ENCODE assay signal across 9 mouse cellular contexts in genomic region chr1:161999882-162000371, GRCm38 (mm10). TPM values are rescaled to one million over a fixed set of nuclear protein-coding genes. Genes with fewer than 3 reads are reported as not detected.
DNase-seq lines count a peak whose midpoint lies in the region; ATAC-seq and TF ChIP-seq lines count a peak whose summit lies in the region.
"Had no signal": no experiment of that assay in that cellular context is flagged by ENCODE, and none has a peak within 500 bp of the region (broad histone marks: within the 10 kb centered on the region; RNA-seq: fewer than 3 reads in every experiment).

No protein-coding gene starts in this region.

- H3K9me3 ChIP-seq in heart, embryonic 16.5 days (replicated peaks; ENCODE audit: control insufficient read depth, low read length): no peaks in the 10 kb centered on the region
- H3K9me3 ChIP-seq in liver, embryonic 14.5 days (ENCODE audit: control insufficient read depth, low read length): no peaks in the 10 kb centered on the region
- no peaks in the 10 kb centered on the region for H3K9me3 ChIP-seq in neural tube, embryonic 11.5 days (ENCODE audit: control insufficient read depth, low read length)

- ATAC-seq in heart, embryonic 16.5 days (replicated peaks; ENCODE audit: extremely low read depth, insufficient read depth, low FRiP score): no peak
- ATAC-seq in liver, embryonic 14.5 days (ENCODE audit: insufficient read depth): no peak
- ATAC-seq in neural tube, embryonic 11.5 days (ENCODE audit: insufficient read depth, low FRiP score, low TSS enrichment): peak; percentile 85

- H3K36me3 ChIP-seq in heart, embryonic 16.5 days (ENCODE audit: control insufficient read depth, insufficient read depth): no peaks in the 10 kb centered on the region
- no peaks in the 10 kb centered on the region for H3K36me3 ChIP-seq in liver, embryonic 14.5 days (replicated peaks; ENCODE audit: control insufficient read depth, insufficient read depth, low read depth)
- H3K36me3 ChIP-seq in neural tube, embryonic 11.5 days (ENCODE audit: control insufficient read depth, insufficient read depth, low read length): no peaks in the 10 kb centered on the region

- H3K27ac ChIP-seq in brown adipose tissue, adult 24 weeks (replicated peaks; ENCODE audit: low read depth, low read length): 0 out of 2 replicates have a peak overlapping the region, but pooled peaks have one; percentile 38
- H3K27ac ChIP-seq in heart, embryonic 16.5 days (ENCODE audit: low read length): peak overlapping the region; percentile 59
- H3K27ac ChIP-seq in liver, embryonic 14.5 days: no peak overlapping the region
- H3K27ac ChIP-seq in neural tube, embryonic 11.5 days (ENCODE audit: low read depth, low read length): peak overlapping the region; percentile 73

- no peak for TF ChIP-seq EP300 in liver, embryonic 14.5 days (IDR thresholded peaks at IDR 0.05; ENCODE audit: low read depth)

- DNase-seq in ES-CJ7 (ENCODE audit: low read depth, low spot score): peak; percentile 75
- DNase-seq in fibroblast of lung, adult 2 months (ENCODE audit: low read depth): peak; percentile 89
- DNase-seq in kidney, postnatal 36 days: peak; percentile 53 to 63
- DNase-seq in liver, embryonic 14.5 days (ENCODE audit: low read depth in 3 of 3, low spot score in 3 of 3): peak; percentile 30 to 49 (median 35)
- DNase-seq in neural tube, embryonic 11.5 days (ENCODE audit: low spot score): peak; percentile 72
- no peak for DNase-seq in urinary bladder, adult 2 months (ENCODE audit: low spot score)

- H3K4me2 ChIP-seq in heart, embryonic 16.5 days (ENCODE audit: low read depth, low read length): peak overlapping the region; percentile 60
- H3K4me2 ChIP-seq in liver, embryonic 14.5 days (ENCODE audit: low read depth): peak overlapping the region; percentile 16; the same call in 1 of the 2 replicates
- H3K4me2 ChIP-seq in neural tube, embryonic 11.5 days (ENCODE audit: low read depth): no peak overlapping the region

- 0 out of 2 replicates have a peak overlapping the region, but pooled peaks have one; percentile 28 for H3K4me3 ChIP-seq in brown adipose tissue, adult 24 weeks (ENCODE audit: insufficient read depth, low read depth, low read length)
- peak overlapping the region; percentile 27; the same call in 1 of the 2 replicates for H3K4me3 ChIP-seq in heart, embryonic 16.5 days (ENCODE audit: low read length)
- no peak overlapping the region for H3K4me3 ChIP-seq in liver, embryonic 14.5 days (ENCODE audit: insufficient read depth in 1 of 2, low read depth in 2 of 2, low read length in 2 of 2)
- H3K4me3 ChIP-seq in neural tube, embryonic 11.5 days (ENCODE audit: low read depth, low read length): no peak overlapping the region

- WGBS in heart, embryonic 16.5 days: 9% methylated on average over 4 of the region's 4 CpGs
- 11% methylated on average over 4 of the region's 4 CpGs for WGBS in liver, embryonic 14.5 days (ENCODE audit: insufficient replicate concordance)
- under 1% methylated on average over 4 of the region's 4 CpGs for WGBS in neural tube, embryonic 11.5 days

- no peaks in the 10 kb centered on the region; the same call in 1 of the 2 replicates for H3K4me1 ChIP-seq in brown adipose tissue, adult 24 weeks (ENCODE audit: control insufficient read depth, insufficient read depth, insufficient read length, low read length)
- H3K4me1 ChIP-seq in heart, embryonic 16.5 days (ENCODE audit: control insufficient read depth, insufficient read depth, low read length): peaks cover 21% of the 10 kb centered on the region
- peaks cover 0 to 10% of the 10 kb centered on the region in 2 experiments; a peak in 2 of 4 replicates for H3K4me1 ChIP-seq in liver, embryonic 14.5 days (replicated peaks; ENCODE audit: control insufficient read depth in 2 of 2, insufficient read depth in 2 of 2, low read length in 1 of 2)
- peaks cover 18% of the 10 kb centered on the region for H3K4me1 ChIP-seq in neural tube, embryonic 11.5 days (ENCODE audit: control insufficient read depth, insufficient read depth, low read length)

- peak overlapping the region; percentile 71 for H3K9ac ChIP-seq in heart, embryonic 16.5 days (ENCODE audit: low read length)
- no peak overlapping the region for H3K9ac ChIP-seq in liver, embryonic 14.5 days (replicated peaks)
- H3K9ac ChIP-seq in neural tube, embryonic 11.5 days (ENCODE audit: low read length): peak overlapping the region; percentile 27; the same call in 1 of the 2 replicates

- no peaks in the 10 kb centered on the region for H3K27me3 ChIP-seq in heart, embryonic 16.5 days (ENCODE audit: control insufficient read depth, insufficient read depth, low read length)
- H3K27me3 ChIP-seq in liver, embryonic 14.5 days (ENCODE audit: control insufficient read depth, insufficient read depth, low read length): no peaks in the 10 kb centered on the region
- H3K27me3 ChIP-seq in neural tube, embryonic 11.5 days (ENCODE audit: control insufficient read depth, insufficient read depth, low read length): no peaks in the 10 kb centered on the region

- TF ChIP-seq CTCF in liver, embryonic 14.5 days (IDR thresholded peaks at IDR 0.05; ENCODE audit: low read depth): peak; percentile 66

RNA-seq across cellular contexts. Expression of gene 4930558K02Rik, which starts 20.5 kb away (rescaled TPM):
- polyA plus RNA-seq in brown adipose tissue, adult 24 weeks (2012; ENCODE audit: insufficient read depth, insufficient read length, missing spikeins): not detected in 2 replicates
- not detected in 2 replicates for polyA plus RNA-seq in heart, embryonic 16.5 days (2015; fragmentation: Nextera tagmentation; extraction: Ambion mirVana)
- not detected in 2 replicates for polyA plus RNA-seq in liver, embryonic 14.5 days (2012; rRNA removed)
- polyA plus RNA-seq in liver, embryonic 14.5 days (2014; fragmentation: Nextera tagmentation; extraction: Ambion mirVana): not detected in 2 replicates
- polyA plus RNA-seq in neural tube, embryonic 11.5 days (2014; fragmentation: Nextera tagmentation; extraction: Ambion mirVana): not detected in 2 replicates
- 0.06 TPM in 1 of 2 replicates, not detected in the other for polyA plus RNA-seq in urinary bladder, adult 2 months (2012; rRNA removed)
- polyA plus RNA-seq: liver, embryonic 16.5 days had no signal

RNA-seq across cellular contexts. Expression of gene Pigc, which starts 30.9 kb away (rescaled TPM):
- 7.6 and 11.4 TPM in 2 replicates for polyA plus RNA-seq in brown adipose tissue, adult 24 weeks (2012; ENCODE audit: insufficient read depth, insufficient read length, missing spikeins)
- polyA plus RNA-seq in heart, embryonic 16.5 days (2015; fragmentation: Nextera tagmentation; extraction: Ambion mirVana): 27.0 and 31.7 TPM in 2 replicates
- polyA plus RNA-seq in liver, embryonic 14.5 days (2012; rRNA removed): 6.3 and 6.5 TPM in 2 replicates
- polyA plus RNA-seq in liver, embryonic 14.5 days (2014; fragmentation: Nextera tagmentation; extraction: Ambion mirVana): 9.2 and 12.4 TPM in 2 replicates
- polyA plus RNA-seq in neural tube, embryonic 11.5 days (2014; fragmentation: Nextera tagmentation; extraction: Ambion mirVana): 34.7 and 38.4 TPM in 2 replicates
- polyA plus RNA-seq in urinary bladder, adult 2 months (2012; rRNA removed): 23.2 and 26.1 TPM in 2 replicates

Comparison
In these comparisons a context has a peak if more than half of its experiments do, and no peak if none do; other contexts are left out.
1. H3K4me3 ChIP-seq: peak in brown adipose tissue, adult 24 weeks (single experiment) and heart, embryonic 16.5 days (single experiment); none in liver, embryonic 14.5 days (0 of 2) and neural tube, embryonic 11.5 days (single experiment).